8 mouse cellular contexts compared by ENCODE assay signal in genomic region chr6:136466956-136467750, GRCm38 (mm10). TPM values are rescaled to one million over a fixed set of nuclear protein-coding genes. Genes with fewer than 3 reads are reported as not detected.
DNase-seq lines count a peak whose midpoint lies in the region; ATAC-seq lines count a peak whose summit lies in the region.

No protein-coding gene starts in this region.

- peak overlapping the region; percentile 90 for H3K27ac ChIP-seq in brown adipose tissue, adult 24 weeks (replicated peaks; ENCODE audit: low read depth, low read length)
- peak overlapping the region; percentile 100 for H3K27ac ChIP-seq in forebrain, embryonic 11.5 days (ENCODE audit: low read depth, low read length)
- peak overlapping the region; percentile 93 for H3K27ac ChIP-seq in heart, embryonic 16.5 days (ENCODE audit: low read length)
- H3K27ac ChIP-seq in neural tube, embryonic 14.5 days (ENCODE audit: low read depth, low read length) = peak overlapping the region; percentile 85

- no peak overlapping the region for H3K4me3 ChIP-seq in brown adipose tissue, adult 24 weeks (ENCODE audit: insufficient read depth, low read depth, low read length)
- no peak overlapping the region for H3K4me3 ChIP-seq in forebrain, embryonic 11.5 days (ENCODE audit: low read depth, low read length)
- H3K4me3 ChIP-seq in heart, embryonic 16.5 days (ENCODE audit: low read length) = no peak overlapping the region
- H3K4me3 ChIP-seq in neural tube, embryonic 14.5 days (ENCODE audit: low read depth, low read length) = no peak overlapping the region

- H3K9me3 ChIP-seq in forebrain, embryonic 11.5 days (ENCODE audit: control insufficient read depth, low read length) = no peaks in the 10 kb centered on the region; the same call in 1 of the 2 replicates
- H3K9me3 ChIP-seq in heart, embryonic 16.5 days (replicated peaks; ENCODE audit: control insufficient read depth, low read length) = peaks cover 2% of the 10 kb centered on the region; the same call in 1 of the 2 replicates
- H3K9me3 ChIP-seq in neural tube, embryonic 14.5 days (ENCODE audit: control insufficient read depth, low read length) = no peaks in the 10 kb centered on the region

- DNase-seq in CD8-positive naive resting alpha-beta T cell, adult 2 months (ENCODE audit: low read depth in 2 of 2, low spot score in 2 of 2) = peak; percentile 77 to 86
- DNase-seq in forebrain, embryonic 11.5 days (ENCODE audit: low spot score) = peak; percentile 86
- peak; percentile 95 for DNase-seq in kidney, postnatal 4 days
- DNase-seq in lung, adult 18-20 months = peak; percentile 87 to 88
- DNase-seq in telencephalon, adult 2 months (ENCODE audit: low read depth, low spot score) = peak; percentile 69

- peaks cover 25% of the 10 kb centered on the region for H3K4me1 ChIP-seq in brown adipose tissue, adult 24 weeks (ENCODE audit: control insufficient read depth, insufficient read depth, insufficient read length, low read length)
- peaks cover 6% of the 10 kb centered on the region; the same call in 1 of the 2 replicates for H3K4me1 ChIP-seq in forebrain, embryonic 11.5 days (replicated peaks; ENCODE audit: control insufficient read depth, insufficient read depth, low read length)
- H3K4me1 ChIP-seq in heart, embryonic 16.5 days (ENCODE audit: control insufficient read depth, insufficient read depth, low read length) = peaks cover 46% of the 10 kb centered on the region
- H3K4me1 ChIP-seq in neural tube, embryonic 14.5 days (ENCODE audit: control insufficient read depth, insufficient read depth, low read length) = peaks cover 19% of the 10 kb centered on the region; the same call in 1 of the 2 replicates

- H3K4me2 ChIP-seq in forebrain, embryonic 11.5 days (ENCODE audit: low read depth, low read length, severe bottlenecking) = no peak overlapping the region
- no peak overlapping the region for H3K4me2 ChIP-seq in heart, embryonic 16.5 days (ENCODE audit: low read depth, low read length)
- no peak overlapping the region for H3K4me2 ChIP-seq in neural tube, embryonic 14.5 days (ENCODE audit: low read depth, low read length)

- H3K27me3 ChIP-seq in forebrain, embryonic 11.5 days (ENCODE audit: control insufficient read depth, insufficient read depth, low read length) = no peaks in the 10 kb centered on the region
- H3K27me3 ChIP-seq in heart, embryonic 16.5 days (ENCODE audit: control insufficient read depth, insufficient read depth, low read length) = no peaks in the 10 kb centered on the region
- no peaks in the 10 kb centered on the region for H3K27me3 ChIP-seq in neural tube, embryonic 14.5 days (ENCODE audit: control insufficient read depth, insufficient read depth, low read length)

- 58% methylated on average over 14 of the region's 14 CpGs for WGBS in forebrain, embryonic 11.5 days
- 54% methylated on average over 14 of the region's 14 CpGs for WGBS in heart, embryonic 16.5 days
- WGBS in neural tube, embryonic 14.5 days = 60% methylated on average over 14 of the region's 14 CpGs

- ATAC-seq in forebrain, embryonic 11.5 days (replicated peaks; ENCODE audit: low FRiP score) = no peak
- ATAC-seq in heart, embryonic 16.5 days (replicated peaks; ENCODE audit: extremely low read depth, insufficient read depth, low FRiP score) = no peak
- ATAC-seq in neural tube, embryonic 14.5 days (ENCODE audit: low read depth) = no peak

- no peak overlapping the region for H3K9ac ChIP-seq in forebrain, embryonic 11.5 days (ENCODE audit: low read length)
- H3K9ac ChIP-seq in heart, embryonic 16.5 days (ENCODE audit: low read length) = no peak overlapping the region
- H3K9ac ChIP-seq in neural tube, embryonic 14.5 days (replicated peaks; ENCODE audit: low read depth, low read length) = no peak overlapping the region

- H3K36me3 ChIP-seq in forebrain, embryonic 11.5 days (ENCODE audit: control insufficient read depth, insufficient read depth, low read length) = no peaks in the 10 kb centered on the region
- H3K36me3 ChIP-seq in heart, embryonic 16.5 days (ENCODE audit: control insufficient read depth, insufficient read depth) = 0 out of 2 replicates have a peak, but pooled peaks cover 4% of the 10 kb centered on the region
- H3K36me3 ChIP-seq in neural tube, embryonic 14.5 days (ENCODE audit: control insufficient read depth, insufficient read depth, low read length) = no peaks in the 10 kb centered on the region

RNA-seq across cellular contexts. Expression of gene Atf7ip, which starts 38.8 kb away (rescaled TPM):
- 13.8 and 15.4 TPM in 2 replicates for polyA plus RNA-seq in brown adipose tissue, adult 24 weeks (2012; ENCODE audit: insufficient read depth, insufficient read length, missing spikeins)
- 57.8 and 66.6 TPM in 2 replicates for polyA plus RNA-seq in forebrain, embryonic 11.5 days (2014; fragmentation: Nextera tagmentation; extraction: Ambion mirVana)
- polyA plus RNA-seq in heart, embryonic 16.5 days (2015; fragmentation: Nextera tagmentation; extraction: Ambion mirVana) = 27.9 and 31.4 TPM in 2 replicates
- polyA plus RNA-seq in neural tube, embryonic 14.5 days (2014; fragmentation: Nextera tagmentation; extraction: Ambion mirVana) = 49.2 and 59.5 TPM in 2 replicates

RNA-seq across cellular contexts. Expression of gene E330021D16Rik, which starts 51.8 kb away (rescaled TPM):
- polyA plus RNA-seq in brown adipose tissue, adult 24 weeks (2012; ENCODE audit: insufficient read depth, insufficient read length, missing spikeins) = not detected in 2 replicates
- polyA plus RNA-seq in forebrain, embryonic 11.5 days (2014; fragmentation: Nextera tagmentation; extraction: Ambion mirVana) = not detected in 2 replicates
- not detected in 2 replicates for polyA plus RNA-seq in heart, embryonic 16.5 days (2015; fragmentation: Nextera tagmentation; extraction: Ambion mirVana)
- not detected in 2 replicates for polyA plus RNA-seq in neural tube, embryonic 14.5 days (2014; fragmentation: Nextera tagmentation; extraction: Ambion mirVana)
